Mouse (Mus musculus): ENCODE data around the gene Olfr414.

DNA sequence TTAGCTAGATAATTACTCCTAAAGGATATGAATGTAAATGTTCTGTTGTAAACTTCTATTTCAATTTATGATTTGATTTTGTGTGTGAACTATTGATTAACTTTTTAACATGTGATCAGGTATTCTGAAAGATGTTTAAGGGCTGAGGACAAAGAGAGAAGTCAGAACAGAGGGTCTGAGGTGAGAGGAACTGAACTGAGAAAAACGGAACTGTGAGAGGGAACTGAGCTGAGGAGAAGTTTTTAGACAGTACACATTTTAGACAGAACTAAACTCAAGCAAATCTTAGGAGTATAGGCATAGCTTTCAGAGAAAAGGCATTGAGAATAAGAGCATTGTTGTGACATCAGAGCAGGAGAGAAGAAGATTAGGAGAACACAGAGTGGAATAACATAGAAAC, 10.3 kb downstream of the Olfr414 start:
- no peak for TF ChIP-seq POLR2A (IDR thresholded peaks at IDR 0.05; ENCODE audit: borderline replicate concordance, extremely low read depth, low read depth, low read length)
- no peak for TF ChIP-seq CTCF (IDR thresholded peaks at IDR 0.05; ENCODE audit: insufficient read depth, low read length)

Measured in lung, adult 2 months (tissue).